Mouse (Mus musculus): ENCODE data around the gene Jak2.

Jak2 gene

DNA sequence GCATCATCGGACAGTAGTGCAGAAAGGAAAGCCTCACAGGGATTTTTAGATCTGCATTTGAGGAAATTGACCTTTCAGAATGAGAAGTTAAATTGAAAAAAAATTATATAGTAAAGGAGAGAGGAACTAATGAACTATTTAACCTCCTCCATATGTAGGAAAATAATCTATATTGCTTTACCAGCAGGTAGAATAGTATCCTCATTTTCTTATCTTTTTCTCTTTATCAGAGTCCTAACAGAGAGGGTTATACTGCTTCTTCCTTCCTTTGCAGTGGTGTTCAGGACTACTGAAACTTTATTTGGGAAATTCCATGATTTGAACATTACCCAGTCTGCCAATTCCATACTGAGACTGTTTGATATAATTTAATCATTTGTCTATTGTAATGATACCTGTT, 45.7 kb downstream of the Jak2 start:
- in situ Hi-C loops (cut with MboI, MseI), result no loop called here

DNA sequence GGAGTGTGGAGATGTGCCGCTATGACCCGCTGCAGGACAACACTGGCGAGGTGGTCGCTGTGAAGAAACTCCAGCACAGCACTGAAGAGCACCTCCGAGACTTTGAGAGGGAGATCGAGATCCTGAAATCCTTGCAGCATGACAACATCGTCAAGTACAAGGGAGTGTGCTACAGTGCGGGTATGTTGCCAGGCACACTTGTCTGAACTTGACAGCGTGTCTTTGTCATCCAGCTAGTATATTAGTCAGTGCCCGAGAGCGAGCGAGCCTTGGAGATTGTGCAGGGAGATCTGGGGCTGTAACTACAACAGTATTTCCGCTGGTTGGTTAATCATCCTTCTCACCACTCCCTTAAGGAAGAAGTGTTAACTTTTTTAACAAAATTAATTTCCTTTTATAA, 49.3 kb downstream of the Jak2 start:
- in situ Hi-C loops (cut with MboI, MseI), result loop anchor here (10.0 kb wide), 1 partner anchor 54 kb away; no protein-coding TSS in a partner anchor

DNA sequence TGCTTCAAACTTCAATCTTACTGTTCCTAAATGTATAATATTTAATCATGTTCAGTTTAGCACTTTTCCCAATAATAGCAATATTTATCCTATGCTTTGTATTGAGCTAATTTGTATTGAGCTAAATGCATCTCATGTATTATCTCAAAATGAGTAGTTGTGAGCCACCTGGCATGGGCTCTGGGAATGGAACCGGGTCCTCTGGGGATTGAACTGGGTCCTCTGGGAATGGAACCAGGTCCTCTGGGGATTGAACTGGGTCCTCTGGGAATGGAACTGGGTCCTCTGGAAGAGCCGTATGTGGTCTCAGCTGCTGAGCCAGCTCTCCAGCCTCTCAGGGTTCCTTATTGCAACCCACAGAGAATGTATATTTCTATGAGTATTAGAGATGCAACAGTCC, 50.5 kb downstream of the Jak2 start:
- in situ Hi-C loops (cut with MboI, MseI), result loop anchor here (10.0 kb wide), 1 partner anchor 53 kb away; no protein-coding TSS in a partner anchor

DNA sequence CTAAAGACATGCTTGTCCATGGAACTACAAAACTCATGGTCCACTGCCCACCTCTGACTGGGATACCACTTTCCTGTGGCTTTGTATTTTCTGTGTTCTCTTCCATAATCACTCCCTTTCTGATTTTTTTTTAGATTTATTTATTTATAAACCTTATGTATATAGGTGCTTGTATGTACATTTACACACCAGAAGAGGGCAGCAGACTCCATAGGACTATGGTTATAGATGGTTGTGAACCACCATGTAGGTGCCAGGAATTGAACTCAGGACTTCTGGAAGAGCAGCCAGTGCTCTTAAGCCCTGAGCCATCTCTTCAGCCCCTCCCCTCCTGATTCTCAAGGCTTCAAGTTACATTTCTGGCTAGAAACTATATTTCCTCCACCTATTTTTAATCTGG, 57.2 kb downstream of the Jak2 start:
- in situ Hi-C loops (cut with MboI, MseI), result loop anchor here (10.0 kb wide), 1 partner anchor 46 kb away; no protein-coding TSS in a partner anchor

- in situ Hi-C loops (cut with MboI, MseI), result no loop called here
These were observed 60.2 kb downstream of the Jak2 start for GRCm38 (mm10) chr19:29311791-29312190.

DNA sequence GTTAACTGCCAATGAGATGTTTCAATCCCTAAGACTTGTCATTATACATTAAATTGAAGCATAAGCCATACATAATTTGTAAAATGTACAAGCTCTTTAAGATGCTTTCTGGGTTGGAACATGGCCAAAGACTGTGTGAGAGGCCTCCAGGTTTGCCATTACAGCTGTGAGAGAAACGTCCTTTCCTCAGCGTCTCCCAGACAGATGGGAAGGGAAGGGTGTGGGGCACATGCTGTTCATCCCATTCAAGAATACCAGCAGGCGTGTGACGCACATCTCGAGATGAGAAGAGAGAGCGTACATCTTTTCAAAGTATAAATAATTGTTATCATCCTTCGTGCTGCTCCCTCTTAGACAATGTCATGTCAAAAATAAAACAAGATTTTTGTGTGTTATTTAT, 61.0 kb downstream of the Jak2 start:
- in situ Hi-C loops (cut with MboI, MseI), result no loop called here

DNA sequence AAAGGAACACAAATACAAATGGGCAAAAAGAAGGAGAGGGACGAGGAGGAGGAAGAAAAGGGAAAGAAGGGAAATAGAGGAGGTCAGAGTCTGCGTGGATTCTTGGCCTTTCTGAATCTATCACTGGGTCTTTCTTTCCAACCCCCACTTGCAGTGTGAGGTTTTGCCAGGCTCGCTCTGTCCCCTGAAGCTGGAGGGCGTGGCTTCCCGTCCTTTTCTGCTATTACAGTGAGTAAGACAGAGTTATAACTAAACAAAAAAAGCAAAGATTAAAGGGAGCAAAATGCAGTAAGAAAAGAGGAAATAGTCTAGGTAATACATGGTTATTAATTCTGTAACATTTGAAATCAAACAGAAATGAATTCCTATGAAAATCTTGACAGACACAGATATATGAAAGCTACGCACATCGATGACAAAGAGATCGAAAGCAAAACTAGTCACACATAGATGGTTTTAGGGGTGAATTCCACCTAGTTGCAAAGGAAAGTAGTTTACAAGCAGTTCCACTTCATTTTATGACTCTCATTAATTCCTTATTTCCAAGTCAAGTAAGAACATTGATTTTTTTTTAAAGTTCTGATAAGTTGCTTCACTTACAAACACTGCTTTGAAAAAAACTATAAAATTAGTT, 71.9 kb downstream of the Jak2 start:
- in situ Hi-C loops (cut with MboI, MseI), result no loop called here

- in situ Hi-C loops (cut with MboI, MseI), result no loop called here
These were observed 73.6 kb downstream of the Jak2 start, which contains the start of gene Insl6 for GRCm38 (mm10) chr19:29325053-29325851. TSS of gene Insl6 (minus strand) at chr19:29325356.

DNA sequence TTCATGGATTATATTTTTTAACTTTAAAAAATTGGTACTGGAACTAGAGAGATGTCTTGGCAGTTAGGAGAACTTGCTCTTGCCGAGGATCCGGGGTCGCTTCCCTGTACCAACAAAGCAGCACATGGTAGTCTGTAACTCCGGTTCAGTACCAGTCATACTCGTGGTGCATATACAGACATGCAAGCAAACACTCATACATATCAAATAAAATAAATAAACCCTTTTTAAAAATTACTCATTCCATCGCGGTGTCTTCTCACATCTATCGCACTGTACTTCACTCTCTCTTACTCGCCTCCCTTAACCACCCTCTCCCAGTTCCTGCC, 74.2 kb downstream of the Jak2 start:
- in situ Hi-C loops (cut with MboI, MseI), result no loop called here

GRCm38 (mm10) chr19:29326396-29326795, 74.8 kb downstream of the Jak2 start:
- in situ Hi-C loops (cut with MboI, MseI), result no loop called here

- in situ Hi-C loops (cut with MboI, MseI), result no loop called here
These were observed 75.4 kb downstream of the Jak2 start for GRCm38 (mm10) chr19:29326822-29327552.

DNA sequence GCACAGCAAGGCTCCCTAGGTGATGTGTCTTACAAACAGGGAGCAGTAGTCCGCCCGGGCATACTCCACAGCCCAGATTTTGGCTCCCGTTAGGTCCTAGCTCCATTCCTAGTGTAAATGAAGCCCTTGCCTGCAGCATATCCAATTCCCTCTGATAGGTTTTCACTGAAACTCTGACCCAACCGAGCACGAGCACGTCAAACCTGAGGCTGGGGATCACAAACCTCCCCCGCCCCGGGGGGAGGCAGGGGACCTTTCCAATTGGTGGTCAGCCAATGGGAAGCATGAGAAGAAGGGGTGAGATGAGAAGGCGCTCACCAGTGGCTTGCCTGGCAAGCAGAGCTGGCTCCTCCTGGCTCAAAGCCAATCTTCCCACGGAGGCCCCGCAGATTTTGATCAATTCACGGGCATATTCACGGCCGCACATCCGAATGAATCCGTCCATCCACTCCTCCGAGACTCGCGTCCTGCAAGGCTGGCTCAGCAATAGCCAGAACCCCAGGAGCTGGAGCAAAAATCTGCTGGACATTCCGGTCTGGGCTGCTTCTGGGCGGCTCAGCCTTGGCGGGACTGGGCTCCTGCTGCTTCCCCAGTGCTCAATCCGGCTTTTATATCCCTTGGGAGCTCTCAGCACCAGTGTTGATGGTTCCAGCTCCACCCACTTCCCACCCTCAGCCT, 82.6 kb downstream of the Jak2 start, which contains the start of gene Rln1:
Rln1 (minus strand) TSS at position 603 of the 678 bp plus-strand sequence.
- in situ Hi-C loops (cut with MboI, MseI), result no loop called here

DNA sequence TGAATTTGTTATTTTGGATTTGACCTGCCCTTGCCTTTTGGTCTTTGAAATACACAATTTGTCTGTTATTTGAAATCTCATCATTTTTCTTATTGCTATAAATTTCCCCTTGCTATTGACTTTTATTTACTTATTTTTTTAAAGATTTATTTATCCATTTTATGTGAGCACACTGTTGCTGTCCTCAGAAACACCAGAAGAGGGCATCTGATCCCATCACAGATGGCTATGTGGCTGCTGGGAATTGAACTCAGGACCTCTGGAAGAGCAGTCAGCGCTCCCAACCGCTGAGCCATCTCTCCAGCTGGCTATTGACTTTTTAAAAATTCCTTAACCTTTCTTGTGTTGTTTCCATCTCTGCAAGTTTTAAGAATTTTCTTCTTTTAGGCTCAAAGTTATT, 85.0 kb downstream of the Jak2 start:
- in situ Hi-C loops (cut with MboI, MseI), result no loop called here

DNA sequence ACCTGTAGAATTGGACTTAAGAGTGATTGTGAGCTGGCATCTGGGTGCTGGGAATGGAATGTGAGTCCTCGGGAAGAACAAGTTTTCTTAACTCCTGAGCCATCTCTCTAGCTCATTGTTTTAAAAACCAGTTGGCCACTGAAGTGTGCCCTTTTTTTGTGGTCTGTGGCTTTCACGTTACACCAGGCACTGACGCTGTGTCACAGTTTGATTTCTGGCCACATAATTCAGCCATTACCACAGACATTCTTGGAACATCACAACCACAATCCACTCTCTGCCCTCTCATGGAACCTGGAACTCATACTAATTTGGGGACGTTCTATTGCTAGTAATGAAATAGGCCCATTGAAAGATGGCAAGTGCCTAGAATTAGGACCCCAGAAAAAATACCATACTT, 89.4 kb downstream of the Jak2 start:
- in situ Hi-C loops (cut with MboI, MseI), result no loop called here

DNA sequence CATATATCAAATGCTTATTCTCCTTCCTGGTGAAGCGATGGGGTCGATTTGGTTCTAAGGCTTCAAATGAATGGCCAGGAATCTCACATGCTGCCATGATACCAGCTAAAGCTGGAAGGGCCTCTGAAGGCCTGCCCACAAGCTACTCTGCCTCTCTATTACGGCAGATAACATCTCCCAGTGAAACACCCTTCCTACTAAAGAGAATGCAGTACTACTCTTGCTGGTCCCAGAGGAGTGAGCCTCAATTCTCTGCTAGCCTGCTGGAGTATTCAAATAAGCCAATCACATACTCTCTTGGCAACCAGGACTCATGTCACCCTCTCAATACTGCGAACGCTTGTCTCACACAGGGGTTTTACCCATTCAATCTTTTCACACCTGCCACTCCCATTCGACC, 90.7 kb downstream of the Jak2 start:
- in situ Hi-C loops (cut with MboI, MseI), result no loop called here

GRCm38 (mm10) chr19:29344868-29345267, 93.2 kb downstream of the Jak2 start:
- in situ Hi-C loops (cut with MboI, MseI), result no loop called here

- in situ Hi-C loops (cut with MboI, MseI), result no loop called here
These were observed 94.0 kb downstream of the Jak2 start for GRCm38 (mm10) chr19:29345636-29346035.

DNA sequence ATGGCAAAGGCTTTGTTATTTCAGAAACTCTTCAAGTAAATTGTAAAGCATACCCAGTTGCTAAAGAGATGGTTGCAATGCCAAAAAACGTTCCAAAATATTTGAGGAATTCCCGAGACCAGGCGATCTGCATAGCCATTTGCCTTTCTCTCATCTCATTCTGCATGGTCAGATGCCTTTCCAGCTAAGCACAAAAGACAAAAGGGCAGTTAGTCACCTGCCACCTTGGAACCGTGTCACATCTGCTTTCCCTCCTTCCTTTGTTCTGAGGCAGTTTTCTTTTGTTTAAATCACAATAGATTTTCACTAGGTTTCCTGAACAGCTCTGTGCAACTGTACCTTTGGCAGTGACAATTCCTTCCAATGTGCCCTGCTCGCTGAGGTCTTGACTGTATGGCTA, 99.4 kb downstream of the Jak2 start:
- in situ Hi-C loops (cut with MboI, MseI), result loop anchor here (10.0 kb wide), 2 partner anchors 46 to 806 kb away; no protein-coding TSS in a partner anchor

DNA sequence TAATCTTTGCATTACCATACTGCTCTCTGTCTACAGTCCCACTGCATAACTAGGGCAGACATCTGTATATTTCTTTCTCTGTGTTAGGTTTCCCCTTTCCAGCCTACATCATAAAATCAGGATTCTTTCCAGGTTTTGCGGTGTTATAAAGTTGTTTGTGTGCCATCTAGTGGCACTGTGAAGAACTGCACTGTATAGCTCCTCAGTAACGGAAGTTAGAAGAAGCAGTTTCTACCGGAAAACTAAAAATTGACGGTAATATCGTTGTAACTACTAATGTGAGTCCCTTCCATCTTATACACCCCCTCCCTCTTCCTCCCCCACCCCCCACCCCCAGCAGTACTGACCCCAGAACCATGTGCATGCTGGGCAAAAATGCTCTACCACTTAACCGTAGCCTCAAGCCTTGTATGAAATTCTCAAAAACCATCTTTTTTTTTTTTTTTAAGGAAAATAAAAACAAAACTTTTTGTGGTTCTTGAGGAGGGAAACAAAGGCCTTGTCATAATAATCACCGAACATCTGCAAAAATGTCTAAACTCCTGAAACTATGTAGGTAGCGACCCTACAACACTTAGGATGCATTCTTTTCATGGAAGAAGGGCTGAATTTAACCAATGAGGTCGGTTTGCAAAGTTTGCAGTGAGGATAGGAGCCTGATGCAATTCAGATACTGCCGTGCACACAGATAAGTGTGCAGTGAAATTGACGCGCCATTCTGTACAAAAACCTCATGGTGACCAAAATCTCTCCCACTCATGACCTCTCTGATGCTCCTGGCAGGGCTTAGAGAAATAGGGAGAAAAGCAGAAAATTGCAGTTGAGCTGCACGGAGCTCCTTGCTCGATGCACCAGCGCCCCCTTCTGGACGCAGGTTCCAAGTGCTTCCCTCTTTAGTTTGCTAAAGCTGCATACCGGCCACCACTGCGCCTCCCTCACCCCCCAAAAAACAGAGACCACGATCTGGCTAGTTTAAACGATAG, 103.6 kb downstream of the Jak2 start:
- in situ Hi-C loops (cut with MboI, MseI), result loop anchor here (10.0 kb wide), 2 partner anchors 50 to 810 kb away; no protein-coding TSS in a partner anchor

DNA sequence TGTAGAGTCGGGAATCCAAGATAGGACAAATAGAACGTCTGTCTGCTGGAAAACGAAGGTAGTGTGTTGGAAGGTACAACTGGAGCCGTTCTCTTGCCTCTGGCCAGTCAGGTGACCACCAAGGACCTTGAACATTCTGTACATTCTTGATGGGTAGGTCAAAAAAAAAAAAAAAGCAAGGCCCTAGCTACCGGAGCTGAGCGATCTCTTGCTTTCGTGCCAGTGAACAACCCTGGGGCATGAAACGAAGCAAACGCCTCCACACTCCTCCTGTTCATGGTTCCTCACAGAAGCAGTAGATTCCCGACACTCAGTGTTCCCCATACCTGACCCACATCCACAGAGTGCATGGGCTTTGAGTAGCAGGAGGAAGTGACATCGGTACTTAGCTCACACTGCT, 104.7 kb downstream of the Jak2 start:
- in situ Hi-C loops (cut with MboI, MseI), result loop anchor here (10.0 kb wide), 2 partner anchors 51 to 811 kb away; no protein-coding TSS in a partner anchor

Data from regulatory T cell (primary cell).